Mouse (Mus musculus) heart, embryonic 14.5 days (tissue): ENCODE data around the gene Ccdc12. TPM values are rescaled to one million over a fixed set of nuclear protein-coding genes. Genes with fewer than 3 reads are reported as not detected.

Experiments
- ATAC-seq: fragments of 200-750 bp; cut with Nextera tagmentation; 2 replicates; pipeline ENCODE4 v1.8.0; 2017; ENCODE audit warnings: low read depth, moderate TSS enrichment; ENCODE audit not compliant: insufficient number of reproducible peaks, insufficient read depth, low FRiP score
- H3K27ac ChIP-seq, 2 experiments: fragments of 200-500 bp in 1 of 2; fragments of 300-500 bp in 1 of 2; sonication (generic) in 1 of 2; replicated peaks in 1 of 2; 2 replicates each; pipeline ENCODE4 v1.5.1; 2012 to 2014; ENCODE audit warnings: low read depth in 2 of 2, low read length in 2 of 2, control low read depth in 1 of 2, mild to moderate bottlenecking in 1 of 2, mixed read lengths in 1 of 2; ENCODE audit not compliant: control insufficient read depth in 1 of 2, insufficient read depth in 1 of 2
- H3K27me3 ChIP-seq: fragments of 300-500 bp; sonication (generic); 2 replicates; pipeline ENCODE4 v1.6.1; 2014; ENCODE audit warnings: mild to moderate bottlenecking, low read length, control low read depth; ENCODE audit not compliant: control insufficient read depth, insufficient read depth
- H3K36me3 ChIP-seq: fragments of 300-500 bp; sonication (generic); 2 replicates; pipeline ENCODE4 v1.6.1; 2014; ENCODE audit warnings: mild to moderate bottlenecking, control low read depth, low read length, mixed read lengths; ENCODE audit not compliant: control insufficient read depth, insufficient read depth
- H3K4me1 ChIP-seq, 2 experiments: fragments of 200-500 bp in 1 of 2; fragments of 300-500 bp in 1 of 2; sonication (generic) in 1 of 2; 2 replicates each; pipeline ENCODE4 v1.6.1; 2012 to 2014; ENCODE audit warnings: low read length in 2 of 2, control low read depth in 1 of 2, mixed read lengths in 1 of 2; ENCODE audit not compliant: control insufficient read depth in 2 of 2, insufficient read depth in 2 of 2
- H3K4me2 ChIP-seq: fragments of 300-500 bp; sonication (generic); 2 replicates; pipeline ENCODE4 v1.6.1; 2014; ENCODE audit warnings: mild to moderate bottlenecking, low read length
- H3K4me3 ChIP-seq, 2 experiments: fragments of 200-500 bp in 1 of 2; fragments of 300-500 bp in 1 of 2; sonication (generic) in 1 of 2; 2 replicates each; pipeline ENCODE4 v1.5.1; 2012 to 2014; ENCODE audit warnings: low read length in 2 of 2, mild to moderate bottlenecking in 2 of 2, control low read depth in 1 of 2, low read depth in 1 of 2, moderate library complexity in 1 of 2; ENCODE audit not compliant: control insufficient read depth in 1 of 2, insufficient read depth in 1 of 2
- H3K9ac ChIP-seq: fragments of 300-500 bp; sonication (generic); 2 replicates; pipeline ENCODE4 v1.6.1; 2014; ENCODE audit warnings: mild to moderate bottlenecking, low read length
- H3K9me3 ChIP-seq: fragments of 300-500 bp; sonication (generic); 2 replicates; pipeline ENCODE4 v1.6.1; 2016; ENCODE audit warnings: low read length, control low read depth; ENCODE audit not compliant: control insufficient read depth
- WGBS: fragments of 180-500 bp; shearing (Covaris S2); extraction: QIAGEN DNeasy Blood & Tissue Kit; methylation state at CpG from one replicate; pipeline ENCODE4 v1.1.7; 2014; 5-methylcytosine and 5-hydroxymethylcytosine counted together
- polyA plus RNA-seq: library from polyadenylated mRNA; unstranded; fragments of >200 nt; fragmentation: Nextera tagmentation; extraction: Ambion mirVana; gene quantifications from 2 replicates; pipeline ENCODE4 v1.2.1, GENCODE M21; 2014

Ccdc12 gene
- polyA plus RNA-seq, 1 experiment from 2014 or later, result 147 TPM

DNA sequence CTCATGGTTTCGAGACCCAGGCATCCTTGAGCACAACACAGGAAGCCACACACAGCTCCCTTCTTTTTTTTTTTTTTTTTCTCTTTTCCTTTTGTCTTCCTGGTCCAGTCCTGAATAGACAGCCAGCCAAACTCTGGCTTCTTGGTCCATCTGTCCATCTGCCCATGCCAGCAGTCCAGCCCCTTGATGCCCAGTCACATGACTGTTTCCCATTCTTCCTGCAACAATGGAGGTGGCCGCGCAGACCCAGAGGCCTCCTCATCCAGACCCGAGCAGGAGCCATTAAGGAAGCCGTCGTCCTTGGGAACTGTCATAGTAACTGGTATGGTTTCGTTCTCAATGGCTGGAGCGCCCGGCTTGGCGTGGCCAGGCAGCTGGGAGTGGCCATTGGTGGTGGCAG is 65.8 kb downstream of the Ccdc12 start:
- H3K27ac ChIP-seq, result no peak overlapping the region
- H3K27me3 ChIP-seq, result 0 out of 2 replicates have a peak, but pooled peaks cover under 1% of the 10 kb centered on the region
- no peaks in the 10 kb centered on the region for H3K9me3 ChIP-seq
- H3K4me2 ChIP-seq, result no peak overlapping the region
- H3K36me3 ChIP-seq, result peaks cover 50% of the 10 kb centered on the region
- H3K4me1 ChIP-seq, result peaks cover 8 to 16% of the 10 kb centered on the region in 2 experiments; a peak in 3 of 4 replicates
- no peak for ATAC-seq
- no peak overlapping the region for H3K9ac ChIP-seq
- H3K4me3 ChIP-seq, result no peak overlapping the region
- 87% methylated on average over 10 of the region's 10 CpGs for WGBS

- Histone ChIP-seq H3K27me3 (peaks cover 8% of the 10 kb centered on the region; the same call in 1 of the 2 replicates), H3K4me1 (peaks cover 8 to 18% of the 10 kb centered on the region in 2 experiments; a peak in 3 of 4 replicates), H3K27ac (no peak overlapping the region), H3K4me3 (no peak overlapping the region), H3K36me3 (peaks cover 68% of the 10 kb centered on the region), H3K9me3 (no peaks in the 10 kb centered on the region), H3K4me2 (no peak overlapping the region), H3K9ac (peak overlapping the region; percentile 38; the same call in 1 of the 2 replicates)
- WGBS, result 28% methylated on average over 9 of the region's 9 CpGs
- ATAC-seq, result no peak
Measured at GRCm38 (mm10) chr9:110725721-110726135, 69.4 kb downstream of the Ccdc12 start.

DNA sequence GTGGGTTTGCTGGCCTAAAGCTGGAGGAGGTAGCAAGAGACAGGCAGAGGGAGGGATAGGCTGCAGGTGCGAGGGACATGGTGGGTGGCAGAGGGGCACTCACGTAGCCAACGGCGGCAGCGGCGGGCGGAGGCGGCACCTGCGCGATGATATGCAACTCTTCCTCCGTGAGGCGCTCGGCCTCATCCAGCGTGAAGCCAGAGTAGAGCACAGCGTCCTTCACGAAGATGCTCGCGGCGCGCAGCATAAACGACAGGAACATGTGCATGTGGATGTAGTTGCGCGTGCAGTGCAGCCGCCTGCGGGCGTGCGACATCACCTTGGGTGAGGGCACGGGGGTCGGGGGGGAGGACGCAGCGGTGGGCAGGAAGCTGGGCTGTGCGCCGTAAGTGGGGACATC is 70.6 kb downstream of the Ccdc12 start:
- ATAC-seq, result no peak
- Histone ChIP-seq H3K27me3 (peaks cover 8% of the 10 kb centered on the region; the same call in 1 of the 2 replicates), H3K4me1 (peaks cover 8 to 28% of the 10 kb centered on the region in 2 experiments; a peak in 3 of 4 replicates), H3K4me3 (no peak overlapping the region), H3K27ac (no peak overlapping the region), H3K4me2 (no peak overlapping the region), H3K9ac (no peak overlapping the region), H3K9me3 (no peaks in the 10 kb centered on the region), H3K36me3 (peaks cover 59% of the 10 kb centered on the region)
- 58% methylated on average over 33 of the region's 33 CpGs for WGBS

DNA sequence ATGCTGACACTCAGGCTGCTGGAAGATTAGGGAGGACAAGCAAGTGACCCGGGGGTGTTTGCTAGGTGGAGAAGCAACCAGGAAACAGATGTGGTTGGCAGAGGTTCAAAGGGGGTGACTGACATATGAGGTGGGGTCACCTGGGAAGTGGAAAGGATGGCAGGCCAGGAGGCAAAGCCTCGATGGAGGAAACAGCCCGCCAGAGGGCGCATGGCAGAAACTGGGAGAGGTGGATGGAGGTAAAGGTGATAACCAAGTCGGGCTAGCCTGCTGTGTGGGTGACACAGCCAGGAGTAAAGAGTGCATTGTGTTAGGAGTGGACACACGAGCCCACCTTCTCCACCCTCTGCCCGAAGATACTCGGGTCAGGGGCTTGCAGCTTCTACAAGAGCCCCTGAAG is 73.5 kb downstream of the Ccdc12 start:
- 25% methylated on average over 8 of the region's 8 CpGs for WGBS
- H3K4me1 ChIP-seq, result peaks cover 24 to 49% of the 10 kb centered on the region in 2 experiments
- no peak overlapping the region for H3K4me3 ChIP-seq
- H3K27me3 ChIP-seq, result peaks cover 8% of the 10 kb centered on the region; the same call in 1 of the 2 replicates
- H3K9me3 ChIP-seq, result no peaks in the 10 kb centered on the region
- no peak overlapping the region for H3K4me2 ChIP-seq
- peaks cover 33% of the 10 kb centered on the region for H3K36me3 ChIP-seq
- H3K27ac ChIP-seq, result no peak overlapping the region
- ATAC-seq, result no peak
- H3K9ac ChIP-seq, result no peak overlapping the region

DNA sequence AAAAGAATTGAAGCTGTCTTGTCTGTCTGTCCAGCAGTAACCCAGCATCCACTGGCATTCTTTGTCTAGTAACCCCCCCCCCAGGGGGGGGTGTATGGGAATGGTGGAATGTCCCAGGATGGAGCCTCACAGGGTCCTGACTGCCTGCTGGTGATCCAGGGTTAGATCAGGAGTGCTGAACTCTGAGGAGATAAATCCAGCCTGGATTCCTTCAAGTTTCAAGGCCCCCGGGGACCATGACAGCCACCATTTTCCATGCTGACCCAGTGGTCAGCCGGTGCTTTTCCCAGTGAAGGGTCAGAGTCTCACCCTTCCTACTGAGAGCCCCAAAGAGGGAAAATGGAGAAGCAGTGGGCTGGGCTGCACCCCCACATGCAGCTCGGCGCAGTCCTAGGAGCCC is 75.6 kb downstream of the Ccdc12 start:
- H3K9me3 ChIP-seq, result no peaks in the 10 kb centered on the region
- ATAC-seq, result no peak
- H3K4me1 ChIP-seq, result peaks cover 19 to 45% of the 10 kb centered on the region in 2 experiments
- H3K27ac ChIP-seq, result no peak overlapping the region
- H3K4me2 ChIP-seq, result peak overlapping the region; percentile 73; the same call in 1 of the 2 replicates
- H3K4me3 ChIP-seq, result no peak overlapping the region
- WGBS, result 47% methylated on average over 4 of the region's 4 CpGs
- H3K27me3 ChIP-seq, result peaks cover 8% of the 10 kb centered on the region; the same call in 1 of the 2 replicates
- peak overlapping the region; percentile 30; the same call in 1 of the 2 replicates for H3K9ac ChIP-seq
- peaks cover 20% of the 10 kb centered on the region for H3K36me3 ChIP-seq

DNA sequence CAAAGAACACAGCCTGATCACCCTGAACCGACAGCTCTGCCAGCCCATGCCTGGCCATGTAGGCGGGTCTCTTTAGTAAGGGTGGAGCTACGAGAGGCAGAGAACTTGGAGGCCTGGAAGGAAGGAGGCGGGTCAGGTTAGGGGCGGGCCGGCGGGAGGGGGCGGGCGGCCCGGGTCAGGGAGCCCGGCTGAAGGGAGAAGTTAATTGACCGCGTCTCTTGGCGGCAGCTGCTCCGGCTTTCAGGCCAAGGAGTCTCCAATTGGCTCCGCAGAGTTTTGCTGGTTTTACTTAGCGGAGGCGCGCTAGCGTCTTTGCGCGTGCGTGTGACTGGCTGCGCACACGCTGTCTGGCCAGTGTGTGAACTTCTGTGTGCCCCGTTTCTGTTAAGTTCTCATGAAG is 76.3 kb downstream of the Ccdc12 start:
- Histone ChIP-seq H3K9me3 (no peaks in the 10 kb centered on the region), H3K4me3 (peak overlapping the region; percentile 35 to 52), H3K27ac (peak overlapping the region; percentile 9 to 35; a peak in 2 of 4 replicates), H3K36me3 (peaks cover 14% of the 10 kb centered on the region; the same call in 1 of the 2 replicates), H3K9ac (peak overlapping the region; percentile 65), H3K4me1 (peaks cover 19 to 48% of the 10 kb centered on the region in 2 experiments), H3K27me3 (0 out of 2 replicates have a peak, but pooled peaks cover 2% of the 10 kb centered on the region), H3K4me2 (peak overlapping the region; percentile 73)
- under 1% methylated on average over 26 of the region's 26 CpGs for WGBS
- ATAC-seq, result peak; percentile 83

DNA sequence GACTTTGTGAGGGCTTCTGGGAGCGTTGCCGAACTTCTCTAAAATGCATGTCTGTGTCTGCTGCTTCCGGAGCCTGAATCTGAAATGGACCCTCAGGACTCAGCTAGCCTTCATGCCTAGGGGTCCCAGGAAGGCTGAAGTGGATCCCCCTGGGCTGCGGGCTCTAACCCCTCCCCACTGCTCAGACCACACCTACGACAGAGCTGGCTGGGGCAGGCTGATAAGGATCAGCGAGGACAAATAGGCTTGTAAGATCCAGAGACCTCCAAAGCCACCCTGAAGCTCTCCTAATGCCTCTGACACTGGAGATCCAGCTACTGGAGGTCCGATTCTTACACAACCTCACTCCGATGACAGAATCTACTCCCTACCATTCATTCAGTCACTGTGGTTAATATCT is 76.8 kb downstream of the Ccdc12 start:
- H3K9me3 ChIP-seq, result no peaks in the 10 kb centered on the region
- H3K4me3 ChIP-seq, result peak overlapping the region; percentile 35 to 52
- peak overlapping the region; percentile 65 for H3K9ac ChIP-seq
- peaks cover 13% of the 10 kb centered on the region; the same call in 1 of the 2 replicates for H3K36me3 ChIP-seq
- 10% methylated on average over 8 of the region's 8 CpGs for WGBS
- peaks cover 19 to 48% of the 10 kb centered on the region in 2 experiments for H3K4me1 ChIP-seq
- no peaks in the 10 kb centered on the region for H3K27me3 ChIP-seq
- no peak for ATAC-seq
- peak overlapping the region; percentile 9 to 35; a peak in 2 of 4 replicates for H3K27ac ChIP-seq
- H3K4me2 ChIP-seq, result peak overlapping the region; percentile 73

- Histone ChIP-seq H3K36me3 (peaks cover 18% of the 10 kb centered on the region; the same call in 1 of the 2 replicates), H3K27ac (no peak overlapping the region), H3K4me3 (no peak overlapping the region), H3K4me2 (no peak overlapping the region), H3K9ac (no peak overlapping the region), H3K27me3 (no peaks in the 10 kb centered on the region), H3K4me1 (peaks cover 19 to 48% of the 10 kb centered on the region in 2 experiments), H3K9me3 (no peaks in the 10 kb centered on the region)
- WGBS, result 76% methylated on average over 7 of the region's 7 CpGs
- no peak for ATAC-seq
Measured at GRCm38 (mm10) chr9:110734154-110734553, 77.9 kb downstream of the Ccdc12 start.
